Mouse (Mus musculus): ENCODE results near the gene Arhgef38. TPM values are rescaled to one million over a fixed set of nuclear protein-coding genes. Genes with fewer than 3 reads are reported as not detected.

The Arhgef38 gene
- total RNA-seq (2015) (not detected in 2 replicates), total RNA-seq (2017) (not detected in 2 replicates)

DNA sequence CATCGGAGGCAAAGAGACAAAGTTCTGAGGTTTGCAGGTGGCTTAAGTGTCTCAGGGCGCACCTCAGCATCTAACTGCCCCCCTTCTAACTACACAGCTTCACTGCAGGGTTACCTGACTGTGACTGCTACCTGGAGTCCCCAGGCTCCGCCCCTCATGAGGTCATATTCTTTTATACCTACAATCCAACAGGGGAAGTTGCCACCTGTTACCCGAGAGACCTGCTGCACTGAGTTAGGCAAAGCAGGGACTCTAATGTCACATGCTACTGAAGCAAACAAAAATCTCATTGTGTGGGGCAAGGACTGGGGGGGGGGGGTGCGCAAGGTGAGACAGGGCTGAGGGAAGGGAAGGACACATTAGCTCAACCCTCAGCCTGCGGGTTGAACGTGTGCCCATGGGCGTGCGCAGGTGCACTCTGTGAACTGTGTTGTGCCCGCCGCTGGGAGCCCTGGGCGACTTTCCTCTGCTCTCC lies at the start of gene Arhgef38:
Gene Arhgef38 (minus strand): TSS at position 129 of the 475 bp plus-strand sequence.
- ATAC-seq (replicated peaks; ENCODE audit: poor library complexity), result no peak

- peak; percentile 92 for ATAC-seq (replicated peaks; ENCODE audit: poor library complexity)
Observed at GRCm38 (mm10) chr3:133271887-133272286, 37.1 kb upstream of the Arhgef38 start.

- ATAC-seq (replicated peaks; ENCODE audit: poor library complexity), result no peak
Observed at GRCm38 (mm10) chr3:133258860-133259259, 24.1 kb upstream of the Arhgef38 start.

DNA sequence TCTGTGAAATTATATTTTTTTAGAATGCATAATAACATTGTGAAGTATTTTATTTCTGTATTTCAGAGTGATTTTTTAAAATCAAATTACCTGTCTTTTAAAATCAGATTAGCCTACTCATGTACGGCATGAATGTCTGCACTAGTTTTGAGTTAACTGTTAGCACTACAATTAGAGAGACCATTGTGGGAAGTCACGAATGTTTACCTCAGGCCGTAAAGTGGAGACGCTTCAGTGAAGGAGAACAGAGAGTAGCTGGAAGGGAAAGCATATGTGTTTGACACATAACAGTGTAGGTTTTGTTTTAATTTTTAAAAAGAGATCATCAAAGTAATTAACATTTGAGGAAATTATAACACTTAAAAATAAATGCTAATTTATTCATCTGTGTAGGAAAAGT lies 21.1 kb upstream of the Arhgef38 start:
- no peak for ATAC-seq (replicated peaks; ENCODE audit: poor library complexity)

GRCm38 (mm10) chr3:133244027-133244426 lies 9.3 kb upstream of the Arhgef38 start:
- no peak for ATAC-seq (replicated peaks; ENCODE audit: poor library complexity)

DNA sequence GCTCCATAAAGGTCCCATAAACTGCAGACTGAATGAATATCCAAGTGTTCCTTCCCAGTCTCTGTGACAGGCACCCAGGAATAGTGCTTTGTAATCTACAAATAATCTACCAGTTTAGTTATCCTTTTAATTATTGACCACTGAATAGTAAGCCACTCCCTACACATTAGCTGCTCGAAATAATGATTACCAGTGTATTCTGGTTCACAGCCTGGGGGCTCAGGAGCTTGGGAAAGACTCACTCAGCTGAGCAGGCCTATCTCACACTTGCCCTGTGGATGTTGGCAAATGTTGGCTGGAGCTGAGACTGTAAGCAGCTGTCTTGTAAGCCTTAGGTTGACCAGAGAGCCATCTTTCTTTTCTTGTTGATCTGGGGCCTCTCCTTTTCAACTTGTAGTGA lies 7.2 kb upstream of the Arhgef38 start:
- ATAC-seq (replicated peaks; ENCODE audit: poor library complexity), result no peak

GRCm38 (mm10) chr3:133233993-133234392 lies 756 bp downstream of the Arhgef38 start:
- no peak for ATAC-seq (replicated peaks; ENCODE audit: poor library complexity)

GRCm38 (mm10) chr3:133230427-133230826 lies 4.3 kb downstream of the Arhgef38 start:
- no peak for ATAC-seq (replicated peaks; ENCODE audit: poor library complexity)

DNA sequence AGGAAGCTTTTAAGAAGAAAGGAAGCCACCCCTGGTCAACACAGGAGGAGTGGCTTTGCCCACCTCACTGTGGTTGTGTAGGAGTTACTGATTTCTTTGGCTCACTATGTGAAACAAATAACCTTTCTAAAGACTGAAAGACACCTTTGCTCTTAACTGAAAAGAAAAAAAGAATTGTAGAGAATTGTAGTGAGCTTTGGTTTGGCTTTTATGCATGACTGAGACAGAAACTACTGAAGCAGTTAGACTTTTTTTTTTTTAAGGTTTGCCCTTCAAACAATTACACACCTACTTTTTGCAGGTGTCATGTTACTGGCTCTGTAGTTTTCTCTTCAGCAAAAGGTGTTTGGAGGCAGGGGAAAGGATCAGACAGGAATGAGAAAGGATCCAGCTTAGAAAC lies 5.2 kb downstream of the Arhgef38 start:
- no peak for ATAC-seq (replicated peaks; ENCODE audit: poor library complexity)

DNA sequence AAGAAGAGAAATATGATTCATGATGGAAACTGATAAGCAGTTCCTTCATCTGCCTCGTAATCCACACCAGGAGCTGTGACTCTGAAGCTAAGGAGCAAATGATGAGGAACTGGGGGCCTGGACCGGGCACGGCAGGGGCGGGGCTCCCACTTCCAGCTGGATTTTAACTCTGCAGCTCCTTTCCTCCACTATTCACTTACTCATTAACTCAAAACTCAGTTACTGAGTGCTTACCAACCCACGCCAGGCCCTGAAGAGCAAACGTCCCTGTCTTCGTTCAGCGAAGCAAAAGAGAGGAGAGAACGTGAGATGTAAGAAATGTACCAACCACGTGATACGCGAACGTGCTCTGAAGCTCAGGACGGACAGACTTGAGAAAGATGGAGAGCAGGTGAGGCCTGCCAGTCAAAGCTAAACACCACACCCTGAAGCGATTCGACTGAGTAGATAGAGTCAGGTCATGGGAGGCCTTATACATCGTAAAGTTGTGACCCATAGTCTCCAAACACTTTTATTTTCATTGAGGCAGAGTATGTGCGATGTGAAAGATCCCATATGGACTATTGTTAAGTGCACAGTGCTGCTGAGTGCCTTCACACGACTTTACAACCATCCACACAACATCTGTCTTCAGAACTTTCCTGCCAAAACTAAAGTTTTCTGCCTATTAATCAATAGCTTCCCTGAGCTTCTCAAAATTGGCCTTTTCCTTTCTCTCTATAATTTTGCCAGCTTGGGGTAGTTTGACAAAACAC lies 7.3 kb downstream of the Arhgef38 start:
- ATAC-seq (replicated peaks; ENCODE audit: poor library complexity), result no peak

- no peak for ATAC-seq (replicated peaks; ENCODE audit: poor library complexity)
Observed at GRCm38 (mm10) chr3:133218501-133218900, 16.2 kb downstream of the Arhgef38 start.

DNA sequence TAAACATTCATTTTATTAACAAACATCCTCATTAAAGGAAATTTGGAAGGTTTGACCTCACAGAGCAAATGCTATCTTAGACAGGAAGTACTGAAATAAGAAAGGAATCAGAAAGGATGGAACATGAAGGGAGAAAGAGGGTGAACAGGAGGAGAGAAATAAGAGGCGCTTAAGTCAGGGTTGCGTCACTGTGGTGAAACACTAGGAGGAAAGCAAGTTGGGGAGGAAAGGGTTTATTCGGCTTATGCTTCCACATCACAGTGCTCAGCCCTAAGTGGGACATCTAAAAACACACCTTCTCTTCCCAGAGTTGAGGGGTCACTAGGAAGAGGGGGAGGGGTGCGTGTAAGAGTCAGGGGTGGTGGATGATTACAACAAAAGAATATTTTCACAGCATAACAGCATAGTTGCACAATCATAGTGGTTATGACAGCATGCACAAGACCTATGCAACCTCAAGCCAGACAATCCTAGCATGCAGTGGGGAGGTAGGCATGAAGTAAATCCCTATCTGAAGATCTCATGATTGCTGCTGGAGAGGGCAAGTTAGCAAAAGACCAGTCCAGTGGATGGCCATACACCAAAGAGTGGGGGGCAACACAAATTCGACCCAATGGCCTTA lies 19.4 kb downstream of the Arhgef38 start:
- peak; percentile 91 for ATAC-seq (replicated peaks; ENCODE audit: poor library complexity)

- ATAC-seq (replicated peaks; ENCODE audit: poor library complexity), result no peak
Observed at GRCm38 (mm10) chr3:133213434-133214114, 21.2 kb downstream of the Arhgef38 start.

DNA sequence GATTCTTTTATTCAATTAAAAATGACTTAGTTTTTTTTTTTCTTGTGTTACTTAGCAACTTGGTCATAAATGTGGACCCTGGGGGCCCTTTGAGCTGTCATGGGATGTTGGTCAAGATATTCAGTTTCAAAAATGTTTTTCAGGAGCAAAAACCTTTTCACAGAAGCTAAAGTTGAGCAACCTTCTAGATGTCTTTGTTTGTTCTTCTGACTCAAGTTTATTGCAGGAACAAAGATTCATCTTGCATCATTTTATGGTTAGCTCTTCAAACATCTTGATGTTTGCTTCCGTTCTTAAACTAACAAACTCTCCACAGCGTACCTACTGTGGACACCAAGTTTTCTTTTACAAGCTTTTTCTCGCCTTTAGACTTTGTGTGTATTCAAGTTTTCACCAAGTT lies 23.4 kb downstream of the Arhgef38 start:
- no peak for ATAC-seq (replicated peaks; ENCODE audit: poor library complexity)

DNA sequence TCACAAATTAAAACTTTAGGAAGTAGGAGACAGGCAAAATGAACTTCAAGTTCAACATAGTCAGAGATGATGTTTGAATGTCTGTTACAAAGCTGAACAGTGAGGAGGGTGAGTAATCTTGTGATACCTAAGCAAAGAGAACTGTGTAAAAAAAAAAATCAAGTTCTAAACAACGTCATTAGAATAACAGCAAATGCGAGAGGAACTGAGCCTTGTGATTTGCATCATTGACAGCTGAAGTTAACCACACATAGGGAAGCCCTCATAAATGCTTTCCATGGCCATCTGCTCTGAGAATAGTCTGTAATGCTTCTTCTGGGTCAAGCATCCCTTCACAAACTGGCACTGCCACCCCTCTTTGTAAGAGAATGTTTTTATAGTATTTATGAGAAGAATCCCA lies 31.0 kb downstream of the Arhgef38 start:
- ATAC-seq (replicated peaks; ENCODE audit: poor library complexity), result no peak

GRCm38 (mm10) chr3:133202171-133202570 lies 32.6 kb downstream of the Arhgef38 start:
- ATAC-seq (replicated peaks; ENCODE audit: poor library complexity), result no peak

GRCm38 (mm10) chr3:133188930-133189329 lies 45.8 kb downstream of the Arhgef38 start:
- ATAC-seq (replicated peaks; ENCODE audit: poor library complexity), result no peak

DNA sequence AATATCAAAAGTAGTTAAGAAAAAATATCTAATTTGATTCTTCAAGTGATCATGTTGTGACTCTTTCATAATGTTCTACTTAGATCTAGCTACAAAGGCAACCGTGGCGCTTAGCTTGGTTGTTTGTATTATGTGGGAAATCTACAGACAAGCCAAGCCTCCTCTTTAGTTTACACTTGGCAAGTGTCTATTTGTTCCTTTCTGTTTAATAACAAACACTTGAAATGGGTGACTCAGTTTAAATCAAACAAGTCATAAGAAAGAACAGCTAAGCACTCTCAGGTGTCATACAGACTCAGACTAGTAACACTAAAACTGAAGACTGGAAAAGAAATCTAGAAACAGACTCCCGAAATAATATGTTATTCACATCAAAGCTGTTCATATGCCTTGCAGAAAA lies 47.2 kb downstream of the Arhgef38 start:
- ATAC-seq (replicated peaks; ENCODE audit: poor library complexity), result no peak

GRCm38 (mm10) chr3:133176033-133176750 lies 58.6 kb downstream of the Arhgef38 start:
- no peak for ATAC-seq (replicated peaks; ENCODE audit: poor library complexity)

DNA sequence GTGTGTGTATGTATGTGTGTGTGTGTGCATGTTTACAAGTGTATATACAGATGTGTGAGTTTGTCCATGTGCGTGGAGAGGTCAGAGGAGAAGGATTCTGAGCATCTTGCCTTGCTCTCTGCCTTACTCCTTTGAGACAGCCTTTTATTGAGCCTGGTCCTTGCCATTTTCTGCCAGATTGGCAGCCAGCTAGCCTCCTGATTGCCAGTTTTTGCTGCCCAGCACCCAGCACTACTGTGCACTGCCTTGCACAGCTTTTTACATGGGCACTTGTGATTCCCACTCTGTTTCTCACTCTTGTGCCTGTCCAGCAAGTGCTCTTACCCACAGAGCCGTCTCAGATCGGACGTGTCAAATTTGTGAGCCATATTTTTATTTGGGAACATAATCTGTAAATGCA lies 62.5 kb downstream of the Arhgef38 start:
- no peak for ATAC-seq (replicated peaks; ENCODE audit: poor library complexity)

DNA sequence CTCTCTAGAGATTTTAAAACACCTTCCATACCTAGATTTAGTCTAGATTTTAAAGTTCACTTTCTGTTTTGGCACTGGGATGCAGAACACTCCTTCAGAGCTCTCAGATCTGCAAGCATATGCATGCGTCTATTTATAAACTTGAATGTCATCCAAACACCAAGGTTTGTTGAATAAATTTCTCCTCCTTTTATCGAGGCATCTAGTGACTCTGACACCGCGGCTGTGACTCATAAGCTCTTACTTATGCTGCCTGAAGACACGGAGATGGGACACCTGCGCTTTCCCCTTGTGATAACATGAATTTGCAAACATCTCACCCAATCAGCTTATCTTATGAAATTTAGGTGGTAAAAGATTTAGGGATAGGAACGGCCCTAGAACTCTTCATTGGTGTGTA lies 65.0 kb downstream of the Arhgef38 start:
- ATAC-seq (replicated peaks; ENCODE audit: poor library complexity), result no peak

All from megakaryocyte progenitor cell, adult 5-6 weeks (primary cell).